Mouse (Mus musculus) C2C12 (cell line): ENCODE data around the gene Fnip2.

ENCODE experiments used
- CEBPB ChIP-seq: IDR thresholded peaks from one replicate; pipeline ENCODE4 v1.6.1; 2011; ENCODE audit warnings: low read depth, mild to moderate bottlenecking, control low read depth, moderate library complexity
- CTCF ChIP-seq: IDR thresholded peaks from one replicate; pipeline ENCODE4 v1.5.1; 2011; ENCODE audit not compliant: control insufficient read depth, insufficient read depth, insufficient read length
- MAX ChIP-seq: IDR thresholded peaks from one replicate; pipeline ENCODE4 v1.6.1; 2011; ENCODE audit warnings: mild to moderate bottlenecking, control low read depth

GRCm38 (mm10) chr3:79436186-79436585 is 131.4 kb downstream of the Fnip2 start:
- TF ChIP-seq CTCF (no peak), MAX (no peak), CEBPB (no peak)
